Mouse (Mus musculus) limb, embryonic 12.5 days (tissue): ENCODE results near the gene Zbed3. TPM values are rescaled to one million over a fixed set of nuclear protein-coding genes. Genes with fewer than 3 reads are reported as not detected.

Source experiments
- ATAC-seq: fragments of 200-750 bp; cut with Nextera tagmentation; 2 replicates; pipeline ENCODE4 v1.8.0; 2017; ENCODE audit warnings: low read depth, moderate TSS enrichment; ENCODE audit not compliant: insufficient number of reproducible peaks, insufficient read depth, low FRiP score, low TSS enrichment
- H3K27ac ChIP-seq: fragments of 300-500 bp; sonication (generic); 2 replicates; pipeline ENCODE4 v1.5.1; 2016; ENCODE audit warnings: mild to moderate bottlenecking, moderate library complexity
- H3K27me3 ChIP-seq: fragments of 300-500 bp; sonication (generic); 2 replicates; pipeline ENCODE4 v1.6.1; 2016; ENCODE audit warnings: mild to moderate bottlenecking, moderate library complexity
- H3K36me3 ChIP-seq: fragments of 300-500 bp; sonication (generic); 2 replicates; pipeline ENCODE4 v1.6.1; 2016; ENCODE audit warnings: mild to moderate bottlenecking, moderate library complexity
- H3K4me1 ChIP-seq: fragments of 300-500 bp; sonication (generic); replicated peaks from 2 replicates; pipeline ENCODE4 v1.6.1; 2016
- H3K4me2 ChIP-seq: fragments of 300-500 bp; sonication (generic); 2 replicates; pipeline ENCODE4 v1.6.1; 2016; ENCODE audit warnings: mild to moderate bottlenecking, moderate library complexity
- H3K4me3 ChIP-seq: fragments of 300-500 bp; sonication (generic); replicated peaks from 2 replicates; pipeline ENCODE4 v1.5.1; 2016; ENCODE audit warnings: mild to moderate bottlenecking
- H3K9ac ChIP-seq: fragments of 300-500 bp; sonication (generic); replicated peaks from 2 replicates; pipeline ENCODE4 v1.6.1; 2016; ENCODE audit warnings: mild to moderate bottlenecking, moderate library complexity
- H3K9me3 ChIP-seq: fragments of 300-500 bp; sonication (generic); 2 replicates; pipeline ENCODE4 v1.6.1; 2016; ENCODE audit warnings: mild to moderate bottlenecking, moderate library complexity
- WGBS: fragments of 180-500 bp; shearing (Covaris S2); methylation state at CpG from one replicate; pipeline ENCODE4 v1.1.7; 2016; 5-methylcytosine and 5-hydroxymethylcytosine counted together
- polyA plus RNA-seq: library from polyadenylated mRNA; unstranded; fragments of >200 nt; fragmentation: Nextera tagmentation; extraction: Ambion mirVana; gene quantifications from 2 replicates; pipeline ENCODE4 v1.2.1, GENCODE M21; 2016

Zbed3 gene
- polyA plus RNA-seq, 1 experiment from 2014 or later = 105 TPM

- no peak overlapping the region for H3K4me2 ChIP-seq
- 0 out of 2 replicates have a peak overlapping the region, but pooled peaks have one; percentile 29 for H3K27ac ChIP-seq
- H3K4me3 ChIP-seq = no peak overlapping the region
- ATAC-seq = no peak
- H3K4me1 ChIP-seq = peaks cover 9% of the 10 kb centered on the region
- H3K27me3 ChIP-seq = no peaks in the 10 kb centered on the region
- no peaks in the 10 kb centered on the region for H3K9me3 ChIP-seq
- no peaks in the 10 kb centered on the region for H3K36me3 ChIP-seq
- 9% methylated on average over 4 of the region's 4 CpGs for WGBS
- no peak overlapping the region for H3K9ac ChIP-seq
Measured at GRCm38 (mm10) chr13:95320451-95320850, 3.0 kb upstream of the Zbed3 start.

GRCm38 (mm10) chr13:95323950-95324625 is 676 bp downstream of the Zbed3 start:
- H3K9ac ChIP-seq = peak overlapping the region; percentile 99
- H3K9me3 ChIP-seq = no peaks in the 10 kb centered on the region
- WGBS = 24% methylated on average over 15 of the region's 15 CpGs
- peaks cover 35% of the 10 kb centered on the region for H3K4me1 ChIP-seq
- peak overlapping the region; percentile 82 for H3K4me2 ChIP-seq
- H3K36me3 ChIP-seq = peaks cover 7% of the 10 kb centered on the region; the same call in 1 of the 2 replicates
- no peaks in the 10 kb centered on the region for H3K27me3 ChIP-seq
- H3K27ac ChIP-seq = peak overlapping the region; percentile 100
- no peak for ATAC-seq
- peak overlapping the region; percentile 81 for H3K4me3 ChIP-seq

GRCm38 (mm10) chr13:95324626-95325079 is 1.2 kb downstream of the Zbed3 start:
- Histone ChIP-seq H3K36me3 (peaks cover 7% of the 10 kb centered on the region; the same call in 1 of the 2 replicates), H3K4me3 (peak overlapping the region; percentile 81), H3K27ac (peak overlapping the region; percentile 100), H3K9ac (peak overlapping the region; percentile 99), H3K4me2 (peak overlapping the region; percentile 82), H3K9me3 (no peaks in the 10 kb centered on the region), H3K4me1 (peaks cover 36% of the 10 kb centered on the region), H3K27me3 (no peaks in the 10 kb centered on the region)
- ATAC-seq = 0 out of 2 replicates have a peak, but pooled peaks have one; percentile 2
- under 1% methylated on average over 22 of the region's 22 CpGs for WGBS

- peaks cover 33% of the 10 kb centered on the region for H3K4me1 ChIP-seq
- peak overlapping the region; percentile 81 for H3K4me3 ChIP-seq
- peak overlapping the region; percentile 82 for H3K4me2 ChIP-seq
- H3K27me3 ChIP-seq = no peaks in the 10 kb centered on the region
- no peaks in the 10 kb centered on the region for H3K9me3 ChIP-seq
- H3K36me3 ChIP-seq = peaks cover 7% of the 10 kb centered on the region; the same call in 1 of the 2 replicates
- peak; percentile 65 for ATAC-seq
- 1% methylated on average over 63 of the region's 63 CpGs for WGBS
- H3K27ac ChIP-seq = peak overlapping the region; percentile 100
- peak overlapping the region; percentile 99 for H3K9ac ChIP-seq
Measured at GRCm38 (mm10) chr13:95325080-95325906, 1.9 kb downstream of the Zbed3 start.

- no peak for ATAC-seq
- 4% methylated on average over 5 of the region's 5 CpGs for WGBS
- Histone ChIP-seq H3K27me3 (no peaks in the 10 kb centered on the region), H3K36me3 (peaks cover 7% of the 10 kb centered on the region; the same call in 1 of the 2 replicates), H3K9ac (peak overlapping the region; percentile 99), H3K4me2 (peak overlapping the region; percentile 82), H3K4me3 (peak overlapping the region; percentile 81), H3K4me1 (peaks cover 27% of the 10 kb centered on the region), H3K27ac (peak overlapping the region; percentile 100), H3K9me3 (no peaks in the 10 kb centered on the region)
Measured at GRCm38 (mm10) chr13:95325907-95326550, 2.6 kb downstream of the Zbed3 start.

- H3K27me3 ChIP-seq = no peaks in the 10 kb centered on the region
- peak overlapping the region; percentile 100 for H3K27ac ChIP-seq
- no peaks in the 10 kb centered on the region for H3K9me3 ChIP-seq
- ATAC-seq = peak; percentile 34; the same call in 1 of the 2 replicates
- peaks cover 27% of the 10 kb centered on the region for H3K4me1 ChIP-seq
- H3K4me3 ChIP-seq = peak overlapping the region; percentile 81
- H3K36me3 ChIP-seq = peaks cover 12% of the 10 kb centered on the region; the same call in 1 of the 2 replicates
- H3K9ac ChIP-seq = peak overlapping the region; percentile 99
- peak overlapping the region; percentile 82 for H3K4me2 ChIP-seq
- WGBS = 2% methylated on average over 21 of the region's 21 CpGs
Measured at GRCm38 (mm10) chr13:95326611-95327344, 3.4 kb downstream of the Zbed3 start.

GRCm38 (mm10) chr13:95327345-95327741 is 3.9 kb downstream of the Zbed3 start:
- no peak for ATAC-seq
- peak overlapping the region; percentile 82 for H3K4me2 ChIP-seq
- H3K27ac ChIP-seq = peak overlapping the region; percentile 100
- peak overlapping the region; percentile 81 for H3K4me3 ChIP-seq
- WGBS = 4% methylated on average over 5 of the region's 5 CpGs
- H3K27me3 ChIP-seq = no peaks in the 10 kb centered on the region
- peak overlapping the region; percentile 99 for H3K9ac ChIP-seq
- peaks cover 12% of the 10 kb centered on the region; the same call in 1 of the 2 replicates for H3K36me3 ChIP-seq
- peaks cover 27% of the 10 kb centered on the region for H3K4me1 ChIP-seq
- H3K9me3 ChIP-seq = no peaks in the 10 kb centered on the region

- no peak overlapping the region for H3K27ac ChIP-seq
- H3K4me1 ChIP-seq = peaks cover 27% of the 10 kb centered on the region
- H3K9me3 ChIP-seq = peaks cover 4% of the 10 kb centered on the region; the same call in 1 of the 2 replicates
- H3K36me3 ChIP-seq = peaks cover 15% of the 10 kb centered on the region; the same call in 1 of the 2 replicates
- no peak overlapping the region for H3K9ac ChIP-seq
- ATAC-seq = no peak
- no peak overlapping the region for H3K4me2 ChIP-seq
- WGBS = 89% methylated on average over 11 of the region's 11 CpGs
- H3K4me3 ChIP-seq = no peak overlapping the region
- H3K27me3 ChIP-seq = no peaks in the 10 kb centered on the region
Measured at GRCm38 (mm10) chr13:95328767-95329166, 5.4 kb downstream of the Zbed3 start.

GRCm38 (mm10) chr13:95330507-95330906 is 7.1 kb downstream of the Zbed3 start:
- H3K4me3 ChIP-seq = no peak overlapping the region
- H3K9me3 ChIP-seq = peaks cover 4% of the 10 kb centered on the region; the same call in 1 of the 2 replicates
- no peak overlapping the region for H3K9ac ChIP-seq
- peaks cover 30% of the 10 kb centered on the region; the same call in 1 of the 2 replicates for H3K36me3 ChIP-seq
- no peak overlapping the region for H3K4me2 ChIP-seq
- ATAC-seq = no peak
- WGBS = 54% methylated on average over 11 of the region's 11 CpGs
- H3K27ac ChIP-seq = no peak overlapping the region
- H3K4me1 ChIP-seq = peaks cover 27% of the 10 kb centered on the region
- no peaks in the 10 kb centered on the region for H3K27me3 ChIP-seq
